Mouse (Mus musculus) embryonic facial prominence, embryonic 11.5 days (tissue): Measurements from ENCODE around the gene Shisa8. TPM values are rescaled to one million over a fixed set of nuclear protein-coding genes. Genes with fewer than 3 reads are reported as not detected.

Source experiments
- ATAC-seq: fragments of 200-750 bp; cut with Nextera tagmentation; replicated peaks from 2 replicates; pipeline ENCODE4 v1.8.0; 2017; ENCODE audit warnings: low read depth; ENCODE audit not compliant: insufficient number of reproducible peaks, low FRiP score, low TSS enrichment
- DNase-seq: peaks from one replicate; pipeline ENCODE4 v3.0.0-alpha.2; 2015; ENCODE audit warnings: low spot score
- H3K27ac ChIP-seq: fragments of 300-500 bp; sonication (generic); replicated peaks from 2 replicates; pipeline ENCODE4 v1.5.1; 2014; ENCODE audit warnings: mild to moderate bottlenecking, low read depth, low read length, control low read depth
- H3K27me3 ChIP-seq: fragments of 300-500 bp; sonication (generic); 2 replicates; pipeline ENCODE4 v1.6.1; 2014; ENCODE audit warnings: mild to moderate bottlenecking, low read length, moderate library complexity, mixed read lengths; ENCODE audit not compliant: control insufficient read depth, insufficient read depth
- H3K36me3 ChIP-seq: fragments of 300-500 bp; sonication (generic); replicated peaks from 2 replicates; pipeline ENCODE4 v1.6.1; 2014; ENCODE audit warnings: low read depth, mild to moderate bottlenecking, low read length, moderate library complexity, mixed read lengths; ENCODE audit not compliant: control insufficient read depth, insufficient read depth
- H3K4me1 ChIP-seq: fragments of 300-500 bp; sonication (generic); 2 replicates; pipeline ENCODE4 v1.6.1; 2014; ENCODE audit warnings: low read length, mixed read lengths; ENCODE audit not compliant: control insufficient read depth, insufficient read depth
- H3K4me2 ChIP-seq: fragments of 300-500 bp; sonication (generic); 2 replicates; pipeline ENCODE4 v1.6.1; 2014; ENCODE audit warnings: low read depth, mild to moderate bottlenecking, control low read depth, low read length, moderate library complexity
- H3K4me3 ChIP-seq: fragments of 300-500 bp; sonication (generic); 2 replicates; pipeline ENCODE4 v1.5.1; 2014; ENCODE audit warnings: low read depth, low read length, control low read depth
- H3K9ac ChIP-seq: fragments of 300-500 bp; sonication (generic); replicated peaks from 2 replicates; pipeline ENCODE4 v1.6.1; 2014; ENCODE audit warnings: mild to moderate bottlenecking, control low read depth, low read length
- H3K9me3 ChIP-seq: fragments of 300-500 bp; sonication (generic); replicated peaks from 2 replicates; pipeline ENCODE4 v1.6.1; 2016; ENCODE audit warnings: mild to moderate bottlenecking, low read length, inconsistent platforms, mixed read lengths; ENCODE audit not compliant: control insufficient read depth
- WGBS: fragments of 180-500 bp; shearing (Covaris S2); extraction: QIAGEN DNeasy Blood & Tissue Kit; methylation state at CpG from one replicate; pipeline ENCODE4 v1.1.7; 2014; 5-methylcytosine and 5-hydroxymethylcytosine counted together
- polyA plus RNA-seq: library from polyadenylated mRNA; unstranded; fragments of >200 nt; fragmentation: Nextera tagmentation; extraction: Ambion mirVana; gene quantifications from 2 replicates; pipeline ENCODE4 v1.2.1, GENCODE M21; 2014

Shisa8 gene
- polyA plus RNA-seq, 1 experiment from 2014 or later = 0.18 TPM

- no peak overlapping the region for H3K4me2 ChIP-seq
- H3K27ac ChIP-seq = no peak overlapping the region
- ATAC-seq (no peak), DNase-seq (no peak)
- H3K9ac ChIP-seq = no peak overlapping the region
- no peaks in the 10 kb centered on the region for H3K9me3 ChIP-seq
- H3K36me3 ChIP-seq = no peaks in the 10 kb centered on the region; the same call in 1 of the 2 replicates
- no peaks in the 10 kb centered on the region; the same call in 1 of the 2 replicates for H3K4me1 ChIP-seq
- H3K27me3 ChIP-seq = no peaks in the 10 kb centered on the region
- WGBS = 62% methylated on average over 4 of the region's 4 CpGs
- H3K4me3 ChIP-seq = no peak overlapping the region
Observed at GRCm38 (mm10) chr15:82164061-82164399, 48.6 kb downstream of the Shisa8 start.

GRCm38 (mm10) chr15:82163356-82164060 is 49.1 kb downstream of the Shisa8 start:
- Histone ChIP-seq H3K4me2 (no peak overlapping the region), H3K9me3 (no peaks in the 10 kb centered on the region), H3K27ac (no peak overlapping the region), H3K9ac (no peak overlapping the region), H3K4me1 (no peaks in the 10 kb centered on the region; the same call in 1 of the 2 replicates), H3K4me3 (no peak overlapping the region), H3K27me3 (no peaks in the 10 kb centered on the region), H3K36me3 (no peaks in the 10 kb centered on the region)
- no peak for ATAC-seq
- DNase-seq = no peak
- 88% methylated on average over 10 of the region's 10 CpGs for WGBS

GRCm38 (mm10) chr15:82161965-82162600 is 50.5 kb downstream of the Shisa8 start:
- Histone ChIP-seq H3K9ac (no peak overlapping the region), H3K27ac (no peak overlapping the region), H3K4me1 (no peaks in the 10 kb centered on the region; the same call in 1 of the 2 replicates), H3K4me3 (no peak overlapping the region), H3K36me3 (no peaks in the 10 kb centered on the region), H3K27me3 (no peaks in the 10 kb centered on the region), H3K9me3 (no peaks in the 10 kb centered on the region), H3K4me2 (no peak overlapping the region)
- DNase-seq (no peak), ATAC-seq (no peak)
- whole genome bisulfite sequencing = 89% methylated on average over 12 of the region's 12 CpGs

GRCm38 (mm10) chr15:82160731-82161640 is 51.6 kb downstream of the Shisa8 start:
- Histone ChIP-seq H3K9me3 (no peaks in the 10 kb centered on the region), H3K4me3 (no peak overlapping the region), H3K36me3 (no peaks in the 10 kb centered on the region), H3K9ac (no peak overlapping the region), H3K27me3 (no peaks in the 10 kb centered on the region), H3K27ac (no peak overlapping the region), H3K4me1 (no peaks in the 10 kb centered on the region; the same call in 1 of the 2 replicates), H3K4me2 (no peak overlapping the region)
- ATAC-seq (no peak), DNase-seq (no peak)
- WGBS = 80% methylated on average over 11 of the region's 11 CpGs

- no peak overlapping the region for H3K9ac ChIP-seq
- no peak overlapping the region for H3K27ac ChIP-seq
- 82% methylated on average over 9 of the region's 9 CpGs for WGBS
- H3K4me2 ChIP-seq = no peak overlapping the region
- no peaks in the 10 kb centered on the region for H3K9me3 ChIP-seq
- no peak overlapping the region for H3K4me3 ChIP-seq
- ATAC-seq = no peak
- no peaks in the 10 kb centered on the region for H3K27me3 ChIP-seq
- no peaks in the 10 kb centered on the region for H3K36me3 ChIP-seq
- no peaks in the 10 kb centered on the region; the same call in 1 of the 2 replicates for H3K4me1 ChIP-seq
- no peak for DNase-seq
Observed at GRCm38 (mm10) chr15:82159471-82159870, 53.1 kb downstream of the Shisa8 start.

- DNase-seq (no peak), ATAC-seq (no peak)
- no peak overlapping the region for H3K9ac ChIP-seq
- WGBS = 48% methylated on average over 17 of the region's 17 CpGs
- no peak overlapping the region for H3K4me2 ChIP-seq
- no peaks in the 10 kb centered on the region for H3K27me3 ChIP-seq
- no peaks in the 10 kb centered on the region for H3K9me3 ChIP-seq
- H3K4me3 ChIP-seq = no peak overlapping the region
- H3K36me3 ChIP-seq = no peaks in the 10 kb centered on the region
- H3K4me1 ChIP-seq = no peaks in the 10 kb centered on the region; the same call in 1 of the 2 replicates
- no peak overlapping the region for H3K27ac ChIP-seq
Observed at GRCm38 (mm10) chr15:82158243-82159035, 54.2 kb downstream of the Shisa8 start.

DNA sequence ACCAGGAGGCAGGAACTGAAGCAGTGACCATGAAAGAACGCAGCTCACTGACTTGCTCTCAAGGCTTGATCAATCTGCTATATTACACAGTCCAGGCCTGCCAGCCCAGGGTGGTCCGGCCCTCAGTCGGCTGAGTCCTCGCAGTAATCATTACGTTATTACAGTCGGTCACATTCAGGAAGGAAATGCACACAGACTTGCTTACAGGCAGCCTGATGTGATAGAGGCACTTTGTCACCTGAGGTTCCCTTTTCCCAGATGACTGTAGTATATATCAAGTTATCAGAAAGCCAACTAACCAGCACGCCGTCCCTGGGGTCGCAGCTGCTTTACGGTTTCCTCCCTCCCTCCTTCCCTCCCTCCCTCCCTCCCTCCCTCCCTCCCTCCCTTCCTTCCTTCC is 55.7 kb downstream of the Shisa8 start:
- H3K4me2 ChIP-seq = no peak overlapping the region
- no peaks in the 10 kb centered on the region for H3K27me3 ChIP-seq
- WGBS = 79% methylated on average over 10 of the region's 10 CpGs
- H3K9ac ChIP-seq = no peak overlapping the region
- ATAC-seq (no peak), DNase-seq (no peak)
- H3K36me3 ChIP-seq = no peaks in the 10 kb centered on the region
- H3K9me3 ChIP-seq = no peaks in the 10 kb centered on the region
- H3K27ac ChIP-seq = no peak overlapping the region
- H3K4me3 ChIP-seq = no peak overlapping the region
- H3K4me1 ChIP-seq = no peaks in the 10 kb centered on the region; the same call in 1 of the 2 replicates
